Mouse (Mus musculus) brown adipose tissue, adult 24 weeks (tissue): Measurements from ENCODE around the gene Vmn1r47. TPM values are rescaled to one million over a fixed set of nuclear protein-coding genes. Genes with fewer than 3 reads are reported as not detected.
"Not testable (repeated sequence)": the region's sequence is repeated elsewhere in the genome, so short reads cannot be mapped to it uniquely, and the experiment has no call there.

ENCODE experiments used
- H3K27ac ChIP-seq: fragments of 200-500 bp; replicated peaks from 2 replicates; pipeline ENCODE4 v1.5.1; 2012; ENCODE audit warnings: low read depth, mild to moderate bottlenecking, low read length
- H3K4me1 ChIP-seq: fragments of 200-500 bp; 2 replicates; pipeline ENCODE4 v1.6.1; 2012; ENCODE audit warnings: low read length, mixed read lengths; ENCODE audit not compliant: control insufficient read depth, insufficient read depth, insufficient read length
- H3K4me3 ChIP-seq: fragments of 200-500 bp; 2 replicates; pipeline ENCODE4 v1.5.1; 2012; ENCODE audit warnings: low read depth, mild to moderate bottlenecking, low read length, moderate library complexity; ENCODE audit not compliant: insufficient read depth
- polyA plus RNA-seq: library from polyadenylated mRNA; stranded (reverse); fragments of >200 nt; gene quantifications from 2 replicates; pipeline ENCODE4 v1.2.4, GENCODE M21; 2012; ENCODE audit not compliant: missing spikeins, insufficient read depth, insufficient read length

Gene Vmn1r47
- not detected in 2 replicates for polyA plus RNA-seq

- H3K27ac ChIP-seq, H3K4me3 ChIP-seq, H3K4me1 ChIP-seq: not testable (repeated sequence)
These were observed at the start of gene Vmn1r47 for GRCm38 (mm10) chr6:90015847-90016246. Gene Vmn1r47 (plus strand): TSS chr6:90016147.

- H3K4me1 ChIP-seq: no peaks in the 10 kb centered on the region
- no peak overlapping the region for H3K4me3 ChIP-seq
- H3K27ac ChIP-seq: no peak overlapping the region
These were observed 49.6 kb upstream of the Vmn1r47 start for GRCm38 (mm10) chr6:89966341-89966740.

GRCm38 (mm10) chr6:89969013-89969412 lies 46.9 kb upstream of the Vmn1r47 start, which contains the start of gene Vmn1r46:
Gene Vmn1r46 (plus strand): TSS chr6:89969313.
- no peak within 1 kb of the TSS for H3K27ac ChIP-seq

GRCm38 (mm10) chr6:89985989-89986388 lies 30.0 kb upstream of the Vmn1r47 start:
- H3K27ac ChIP-seq: no peak overlapping the region
- no peak overlapping the region for H3K4me3 ChIP-seq
- no peaks in the 10 kb centered on the region for H3K4me1 ChIP-seq

More at GRCm38 (mm10) chr6:89969013-89969412, 46.9 kb upstream of the Vmn1r47 start, which contains the start of gene Vmn1r46:
- Histone ChIP-seq H3K4me3 (no peak within 1 kb of the TSS), H3K4me1 (no peaks in the 10 kb centered on the region)

- H3K4me3 ChIP-seq, H3K27ac ChIP-seq, H3K4me1 ChIP-seq: not testable (repeated sequence)
These were observed 20.8 kb downstream of the Vmn1r47 start, which contains the start of gene Vmn1r48 for GRCm38 (mm10) chr6:90036741-90037140. Gene Vmn1r48 (minus strand): TSS chr6:90036841.

Other genes starting within 250 kb of the Vmn1r47 start
- gene Vmn1r42, start 139.7 kb upstream of the Vmn1r47 start, polyA plus RNA-seq: not detected in 2 replicates
- not detected in 2 replicates for gene Vmn1r43, start 139.7 kb upstream of the Vmn1r47 start, polyA plus RNA-seq
- not detected in 2 replicates for gene Vmn1r44, start 132.5 kb upstream of the Vmn1r47 start, polyA plus RNA-seq
- not detected in 2 replicates for gene Vmn1r45, start 75.5 kb upstream of the Vmn1r47 start, polyA plus RNA-seq
- gene Vmn1r46, start 46.8 kb upstream of the Vmn1r47 start, polyA plus RNA-seq: not detected in 2 replicates
- not detected in 2 replicates for gene Vmn1r48, start 20.7 kb downstream of the Vmn1r47 start, polyA plus RNA-seq
- not detected in 2 replicates for gene Vmn1r49, start 62.4 kb downstream of the Vmn1r47 start, polyA plus RNA-seq
- not detected in 2 replicates for gene Vmn1r50, start 85.3 kb downstream of the Vmn1r47 start, polyA plus RNA-seq
- not detected in 2 replicates for gene Vmn1r51, start 106.4 kb downstream of the Vmn1r47 start, polyA plus RNA-seq
- not detected in 2 replicates for gene Vmn1r52, start 158.7 kb downstream of the Vmn1r47 start, polyA plus RNA-seq
- gene V1ra8, start 186.6 kb downstream of the Vmn1r47 start, polyA plus RNA-seq: not detected in 2 replicates
- not detected in 2 replicates for gene Vmn1r53, start 208.3 kb downstream of the Vmn1r47 start, polyA plus RNA-seq
- not detected in 2 replicates for gene Vmn1r54, start 230.2 kb downstream of the Vmn1r47 start, polyA plus RNA-seq